Mouse (Mus musculus) hindbrain, embryonic 11.5 days (tissue): ENCODE measurements at regions not wholly inside any gene's neighbourhood (a gene's known extent, or its start where the extent isn't known, plus 50 kb on each side); places are given as distances from the start of the nearest gene placed in this dataset.

Experiments
- ATAC-seq: fragments of 200-750 bp; cut with Nextera tagmentation; 2 replicates; pipeline ENCODE4 v1.8.0; 2017; ENCODE audit warnings: mild to moderate bottlenecking, moderate TSS enrichment, moderate library complexity; ENCODE audit not compliant: low FRiP score
- DNase-seq: peaks from one replicate; pipeline ENCODE4 v3.0.0-alpha.2; 2015; ENCODE audit warnings: low spot score
- H3K27ac ChIP-seq: fragments of 300-500 bp; sonication (generic); 2 replicates; pipeline ENCODE4 v1.5.1; 2014; ENCODE audit warnings: mild to moderate bottlenecking, low read depth, low read length
- H3K27me3 ChIP-seq: fragments of 300-500 bp; sonication (generic); 2 replicates; pipeline ENCODE4 v1.6.1; 2014; ENCODE audit warnings: mild to moderate bottlenecking, low read length, moderate library complexity, mixed read lengths; ENCODE audit not compliant: control insufficient read depth, insufficient read depth
- H3K36me3 ChIP-seq: fragments of 300-500 bp; sonication (generic); 2 replicates; pipeline ENCODE4 v1.6.1; 2014; ENCODE audit warnings: mild to moderate bottlenecking, low read length, moderate library complexity, mixed read lengths; ENCODE audit not compliant: control insufficient read depth, insufficient read depth
- H3K4me1 ChIP-seq: fragments of 300-500 bp; sonication (generic); replicated peaks from 2 replicates; pipeline ENCODE4 v1.6.1; 2014; ENCODE audit warnings: low read length, mixed read lengths; ENCODE audit not compliant: control insufficient read depth, insufficient read depth
- H3K4me2 ChIP-seq: fragments of 300-500 bp; sonication (generic); replicated peaks from 2 replicates; pipeline ENCODE4 v1.6.1; 2014; ENCODE audit warnings: mild to moderate bottlenecking, low read depth, low read length
- H3K4me3 ChIP-seq: fragments of 300-500 bp; sonication (generic); 2 replicates; pipeline ENCODE4 v1.5.1; 2014; ENCODE audit warnings: low read depth, low read length
- H3K9ac ChIP-seq: fragments of 300-500 bp; sonication (generic); 2 replicates; pipeline ENCODE4 v1.6.1; 2014; ENCODE audit warnings: low read depth, low read length
- H3K9me3 ChIP-seq: fragments of 300-500 bp; sonication (generic); 2 replicates; pipeline ENCODE4 v1.6.1; 2016; ENCODE audit warnings: low read length; ENCODE audit not compliant: control insufficient read depth
- WGBS: fragments of 180-500 bp; shearing (Covaris S2); extraction: QIAGEN DNeasy Blood & Tissue Kit; methylation state at CpG from one replicate; pipeline ENCODE4 v1.1.7; 2014; 5-methylcytosine and 5-hydroxymethylcytosine counted together

GRCm38 (mm10) chr10:37397271-37397991 lies 258.7 kb upstream of the Marcks start:
- no peaks in the 10 kb centered on the region for H3K36me3 ChIP-seq
- ATAC-seq, result peak; percentile 99
- peak; percentile 87 for DNase-seq
- H3K9me3 ChIP-seq, result no peaks in the 10 kb centered on the region
- H3K27me3 ChIP-seq, result no peaks in the 10 kb centered on the region
- H3K4me3 ChIP-seq, result peak overlapping the region; percentile 24
- H3K4me1 ChIP-seq, result 0 out of 2 replicates have a peak, but pooled peaks cover 3% of the 10 kb centered on the region
- H3K27ac ChIP-seq, result peak overlapping the region; percentile 87
- under 1% methylated on average over 18 of the region's 18 CpGs for WGBS
- H3K9ac ChIP-seq, result peak overlapping the region; percentile 43; the same call in 1 of the 2 replicates
- peak overlapping the region; percentile 52 for H3K4me2 ChIP-seq

DNA sequence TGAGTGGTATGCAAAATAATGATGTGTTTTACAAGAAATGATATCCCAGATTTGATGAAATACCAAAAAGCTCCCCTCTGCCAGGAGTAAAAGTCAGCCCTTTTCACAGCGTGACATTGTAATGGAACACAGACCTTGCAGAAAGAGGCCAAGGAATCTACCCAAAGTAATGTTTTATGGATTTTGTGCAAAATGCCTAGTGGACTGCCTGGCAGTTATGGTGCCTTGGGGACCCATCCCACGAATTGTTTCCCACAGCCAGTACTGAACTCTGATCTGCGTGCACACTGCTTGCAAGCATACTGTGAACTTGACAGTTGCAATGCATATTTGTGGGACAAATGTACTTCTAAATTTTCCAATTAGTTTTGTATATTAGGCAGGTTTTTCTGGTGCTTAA lies 251.3 kb upstream of the Marcks start:
- Histone ChIP-seq H3K4me2 (no peak overlapping the region), H3K27ac (no peak overlapping the region), H3K4me1 (no peaks in the 10 kb centered on the region), H3K4me3 (no peak overlapping the region), H3K27me3 (no peaks in the 10 kb centered on the region), H3K9ac (no peak overlapping the region), H3K9me3 (no peaks in the 10 kb centered on the region), H3K36me3 (no peaks in the 10 kb centered on the region)
- DNase-seq (no peak), ATAC-seq (no peak)
- 70% methylated on average over 3 of the region's 3 CpGs for WGBS

- Histone ChIP-seq H3K27me3 (no peaks in the 10 kb centered on the region), H3K4me2 (no peak overlapping the region), H3K27ac (no peak overlapping the region), H3K4me3 (no peak overlapping the region), H3K9ac (no peak overlapping the region), H3K4me1 (no peaks in the 10 kb centered on the region), H3K36me3 (no peaks in the 10 kb centered on the region), H3K9me3 (no peaks in the 10 kb centered on the region)
- DNase-seq, result no peak
- ATAC-seq, result no peak
These were observed 247.5 kb upstream of the Marcks start for GRCm38 (mm10) chr10:37386216-37386615.

DNA sequence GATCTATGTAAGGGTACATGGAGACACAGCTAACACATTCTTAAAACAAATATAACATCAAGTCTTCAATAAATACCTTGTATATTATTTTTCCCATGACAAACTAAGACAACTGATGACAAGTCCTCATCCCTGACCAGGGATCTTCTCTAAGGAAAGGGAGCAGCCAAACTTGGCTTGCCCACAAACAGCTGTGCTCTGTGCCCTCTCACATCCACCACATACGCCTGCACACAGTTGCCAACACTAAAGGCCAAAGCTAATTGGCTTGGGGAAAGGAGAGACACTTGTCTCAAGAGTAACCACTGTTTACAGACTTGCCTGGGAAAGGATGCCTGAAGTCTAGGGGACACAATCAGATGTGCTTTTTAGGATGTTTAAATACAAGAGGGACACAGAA lies 241.3 kb upstream of the Marcks start:
- H3K9me3 ChIP-seq, result no peaks in the 10 kb centered on the region
- WGBS, result 73% methylated on average over 1 of the region's 1 CpGs
- H3K36me3 ChIP-seq, result no peaks in the 10 kb centered on the region
- no peak overlapping the region for H3K4me3 ChIP-seq
- no peaks in the 10 kb centered on the region for H3K4me1 ChIP-seq
- DNase-seq (no peak), ATAC-seq (no peak)
- H3K4me2 ChIP-seq, result no peak overlapping the region
- no peak overlapping the region for H3K9ac ChIP-seq
- no peak overlapping the region for H3K27ac ChIP-seq
- no peaks in the 10 kb centered on the region for H3K27me3 ChIP-seq

DNA sequence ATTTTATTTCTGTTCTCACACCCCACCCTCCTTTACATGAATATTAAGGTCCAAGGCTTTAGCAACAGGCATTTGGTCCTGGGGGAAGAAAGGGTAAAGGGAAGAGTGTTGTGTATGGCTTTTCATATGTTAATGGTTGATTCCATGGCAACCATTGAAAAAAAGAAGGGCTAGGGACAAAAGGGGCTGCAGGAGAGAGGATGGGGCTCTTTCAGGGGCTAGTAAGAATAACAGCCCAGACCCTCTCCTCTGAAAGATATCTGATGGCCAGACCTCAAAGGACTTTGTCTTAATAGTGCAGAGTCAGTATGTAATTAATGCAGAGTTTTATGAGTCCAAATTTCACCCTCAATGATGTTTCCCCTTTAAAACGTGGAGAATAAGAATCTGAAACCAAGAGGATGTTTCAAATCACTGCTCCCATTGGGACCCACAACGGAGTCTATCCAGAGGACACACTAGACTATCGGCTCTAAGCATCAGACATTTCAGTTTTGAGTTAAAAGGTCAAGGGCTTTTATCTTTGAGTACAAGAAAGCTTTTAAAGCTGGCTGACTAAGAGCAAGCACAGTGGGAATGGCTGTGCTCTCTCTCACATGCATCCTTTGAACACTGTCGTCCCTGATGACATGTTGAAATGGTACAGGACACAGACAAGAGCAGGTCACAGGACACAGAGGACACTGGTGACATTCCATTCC lies 239.4 kb upstream of the Marcks start:
- Histone ChIP-seq H3K4me1 (no peaks in the 10 kb centered on the region), H3K4me3 (no peak overlapping the region), H3K27me3 (no peaks in the 10 kb centered on the region), H3K27ac (peak overlapping the region; percentile 88), H3K9me3 (no peaks in the 10 kb centered on the region), H3K4me2 (peak overlapping the region; percentile 21), H3K9ac (no peak overlapping the region), H3K36me3 (no peaks in the 10 kb centered on the region)
- WGBS, result 11% methylated on average over 4 of the region's 4 CpGs
- DNase-seq (peak; percentile 76), ATAC-seq (peak; percentile 95)

DNA sequence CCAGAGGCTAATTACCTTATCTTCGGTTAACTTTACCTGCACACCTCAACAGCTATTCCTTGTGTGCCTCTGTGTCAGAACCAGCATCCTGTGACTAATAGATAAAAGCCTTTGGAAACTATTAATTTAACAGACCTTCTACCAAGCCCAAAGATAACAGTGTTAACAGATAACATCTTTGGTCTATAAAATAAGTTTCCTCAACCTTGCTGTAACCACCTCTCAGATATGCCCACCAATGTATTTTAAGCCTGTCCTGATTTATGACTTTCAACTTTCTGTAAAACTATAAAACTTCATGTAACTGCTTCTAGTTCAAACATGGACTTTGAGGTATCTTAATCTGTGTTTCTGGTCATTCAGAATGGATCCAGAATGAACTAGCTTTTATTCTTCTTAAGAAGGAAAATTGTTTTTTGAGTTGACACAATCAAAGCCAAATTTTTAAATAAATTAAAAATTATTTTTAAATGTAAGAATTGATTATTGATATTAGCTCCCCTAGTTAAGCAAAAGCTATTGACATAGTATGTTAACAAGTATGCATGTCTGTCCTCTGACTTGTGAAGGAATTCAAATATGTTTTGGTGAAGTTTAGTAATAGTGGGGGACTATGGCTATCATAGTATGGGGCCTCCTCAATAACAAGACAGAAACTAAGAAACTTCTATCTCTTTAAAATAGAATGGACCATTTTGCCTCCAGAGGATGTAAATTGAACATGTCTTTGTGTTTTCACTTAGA lies 238.7 kb upstream of the Marcks start:
- ATAC-seq, result peak; percentile 48
- H3K27me3 ChIP-seq, result no peaks in the 10 kb centered on the region

DNA sequence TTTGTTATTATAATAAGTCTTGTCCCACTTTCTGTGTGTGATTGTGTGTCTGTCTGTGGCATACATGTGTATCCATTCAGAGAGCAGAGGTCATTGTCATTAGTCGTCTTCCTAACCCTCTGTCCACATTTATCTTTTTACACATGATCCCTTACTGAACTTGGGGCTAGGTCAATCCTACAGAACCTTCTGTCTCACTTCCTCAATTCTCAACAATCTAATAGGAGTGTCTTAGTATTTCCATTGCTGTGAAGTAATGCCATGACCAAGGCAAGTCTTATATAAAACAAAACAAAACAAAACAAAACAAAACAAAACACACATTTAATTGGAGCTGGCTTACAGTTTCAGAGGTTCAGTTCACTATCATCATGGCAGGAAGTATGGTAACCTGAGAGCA lies 237.5 kb upstream of the Marcks start:
- Histone ChIP-seq H3K4me3 (no peak overlapping the region), H3K36me3 (no peaks in the 10 kb centered on the region), H3K4me1 (no peaks in the 10 kb centered on the region), H3K9me3 (no peaks in the 10 kb centered on the region), H3K27me3 (no peaks in the 10 kb centered on the region), H3K4me2 (no peak overlapping the region), H3K27ac (no peak overlapping the region), H3K9ac (no peak overlapping the region)
- DNase-seq, result no peak
- WGBS, result 74% methylated on average over 1 of the region's 1 CpGs
- ATAC-seq, result no peak

More for the DNA sequence above, 238.7 kb upstream of the Marcks start:
- H3K4me2 ChIP-seq, result no peak overlapping the region
- H3K4me1 ChIP-seq, result no peaks in the 10 kb centered on the region
- no peak for DNase-seq
- 87% methylated on average over 1 of the region's 1 CpGs for WGBS
- no peaks in the 10 kb centered on the region for H3K9me3 ChIP-seq
- H3K27ac ChIP-seq, result 0 out of 2 replicates have a peak overlapping the region, but pooled peaks have one; percentile 2
- no peak overlapping the region for H3K4me3 ChIP-seq
- no peaks in the 10 kb centered on the region for H3K36me3 ChIP-seq
- H3K9ac ChIP-seq, result no peak overlapping the region

- Histone ChIP-seq H3K4me3 (no peak overlapping the region), H3K27me3 (no peaks in the 10 kb centered on the region), H3K27ac (no peak overlapping the region), H3K4me2 (no peak overlapping the region), H3K36me3 (no peaks in the 10 kb centered on the region), H3K9ac (no peak overlapping the region), H3K4me1 (no peaks in the 10 kb centered on the region), H3K9me3 (no peaks in the 10 kb centered on the region)
- 100% methylated on average over 1 of the region's 1 CpGs for WGBS
- no peak for DNase-seq
- no peak for ATAC-seq
These were observed 236.9 kb upstream of the Marcks start for GRCm38 (mm10) chr10:37375648-37376047.
